Mouse (Mus musculus) small intestine, adult 2 months (tissue): ENCODE results near the gene Jun. TPM values are rescaled to one million over a fixed set of nuclear protein-coding genes. Genes with fewer than 3 reads are reported as not detected.

Experiments
- H3K27ac ChIP-seq: fragments of 200-500 bp; 2 replicates; pipeline ENCODE4 v1.5.1; 2012; ENCODE audit warnings: low read depth, low read length, control low read depth, inconsistent platforms; ENCODE audit not compliant: insufficient read depth
- H3K27me3 ChIP-seq: fragments of 200-500 bp; 2 replicates; pipeline ENCODE4 v1.6.1; 2012; ENCODE audit warnings: mild to moderate bottlenecking, moderate library complexity, low read length, inconsistent platforms; ENCODE audit not compliant: control insufficient read depth, insufficient read depth
- H3K36me3 ChIP-seq: fragments of 200-500 bp; 2 replicates; pipeline ENCODE4 v1.6.1; 2012; ENCODE audit warnings: mild to moderate bottlenecking, low read length, control low read depth, inconsistent platforms; ENCODE audit not compliant: control insufficient read depth, insufficient read depth
- H3K4me1 ChIP-seq: fragments of 200-500 bp; 2 replicates; pipeline ENCODE4 v1.6.1; 2012; ENCODE audit warnings: low read length, inconsistent platforms, mixed read lengths; ENCODE audit not compliant: control insufficient read depth, insufficient read depth, insufficient read length
- H3K4me3 ChIP-seq: fragments of 200-500 bp; 2 replicates; pipeline ENCODE4 v1.5.1; 2012; ENCODE audit warnings: low read depth, mild to moderate bottlenecking, control low read depth, inconsistent platforms, low read length, moderate library complexity
- CTCF ChIP-seq: fragments of 200-500 bp; IDR thresholded peaks from 2 replicates; pipeline ENCODE4 v1.5.1; 2012; ENCODE audit warnings: low read depth, mild to moderate bottlenecking, control low read depth, inconsistent platforms, low read length, moderate library complexity, mixed read lengths; ENCODE audit not compliant: insufficient replicate concordance, insufficient read length; ENCODE audit errors: extremely low read depth
- POLR2A ChIP-seq: fragments of 200-500 bp; IDR thresholded peaks from 2 replicates; pipeline ENCODE4 v1.6.1; 2012; ENCODE audit warnings: low read depth, mild to moderate bottlenecking, control low read depth, inconsistent platforms, low read length, moderate library complexity
- WGBS: fragments of 180-500 bp; shearing (Covaris S2); methylation state at CpG from one replicate; pipeline ENCODE4 v1.1.7; 2018; 5-methylcytosine and 5-hydroxymethylcytosine counted together
- polyA plus RNA-seq: library from polyadenylated mRNA; depleted of rRNA; stranded (reverse); fragments of >200 nt; gene quantifications from 2 replicates; pipeline ENCODE4 v1.2.3, GENCODE M21; 2012

Jun gene
- polyA plus RNA-seq, 1 experiment: 143 TPM

- Histone ChIP-seq H3K27me3 (no peaks in the 10 kb centered on the region), H3K36me3 (no peaks in the 10 kb centered on the region), H3K4me3 (no peak overlapping the region), H3K27ac (no peak overlapping the region), H3K4me1 (peaks cover 10% of the 10 kb centered on the region)
- WGBS: 53% methylated on average over 10 of the region's 10 CpGs
- no peak for TF ChIP-seq CTCF
- TF ChIP-seq POLR2A: no peak
Observed at GRCm38 (mm10) chr4:95073214-95073750, 21.3 kb upstream of the Jun start.

GRCm38 (mm10) chr4:95070407-95070806 lies 18.4 kb upstream of the Jun start:
- Histone ChIP-seq H3K27me3 (no peaks in the 10 kb centered on the region), H3K4me3 (no peak overlapping the region), H3K36me3 (no peaks in the 10 kb centered on the region), H3K27ac (no peak overlapping the region), H3K4me1 (peaks cover 13% of the 10 kb centered on the region)
- WGBS: 35% methylated on average over 5 of the region's 5 CpGs
- TF ChIP-seq CTCF (no peak), POLR2A (no peak)

DNA sequence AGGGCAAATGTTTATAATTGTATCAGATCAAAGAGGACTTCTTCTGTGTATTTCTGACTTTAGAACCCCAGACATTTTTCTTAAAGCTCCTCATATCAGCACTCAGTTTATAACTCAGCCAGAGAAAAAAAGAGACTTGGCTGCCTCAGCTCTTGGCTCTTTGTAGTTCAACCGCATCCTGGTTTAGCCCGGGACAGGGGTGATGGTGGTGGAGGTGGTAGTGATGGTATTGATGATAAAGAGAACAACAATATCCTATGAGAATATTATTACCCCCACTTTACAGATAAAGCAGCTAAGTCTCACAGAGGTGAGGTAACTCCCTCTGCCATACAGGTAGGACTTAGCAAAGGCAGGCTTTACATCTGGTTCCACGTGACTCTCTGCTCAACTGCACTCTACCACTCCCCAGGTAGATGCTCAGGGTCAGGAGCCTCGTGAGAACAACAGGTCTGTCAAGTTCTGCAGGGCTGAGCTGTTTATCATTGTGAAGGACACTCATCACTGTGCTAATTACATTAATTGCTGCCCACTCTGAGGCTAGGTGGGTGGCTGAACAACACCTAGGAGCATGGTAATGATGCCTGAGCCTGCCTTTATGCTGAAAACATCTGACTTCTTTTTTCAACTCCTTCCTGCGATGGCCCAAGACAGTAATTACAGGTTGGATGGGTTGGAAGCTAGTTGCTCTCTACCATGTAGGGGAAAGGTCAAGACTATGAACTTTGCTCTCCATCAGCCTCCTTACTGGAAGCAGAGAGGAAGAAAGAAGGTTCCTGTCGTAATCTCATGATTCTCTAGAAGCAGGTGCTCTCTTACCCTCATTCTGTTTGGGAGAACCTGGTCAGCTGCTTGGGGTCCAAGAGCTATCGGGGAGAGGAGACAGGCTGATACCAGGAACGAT lies 16.3 kb upstream of the Jun start:
- no peaks in the 10 kb centered on the region for H3K27me3 ChIP-seq
- no peaks in the 10 kb centered on the region for H3K36me3 ChIP-seq
- H3K27ac ChIP-seq: no peak overlapping the region; the same call in 1 of the 2 replicates
- 34% methylated on average over 8 of the region's 8 CpGs for WGBS
- TF ChIP-seq POLR2A (no peak), CTCF (no peak)
- H3K4me1 ChIP-seq: peaks cover 13% of the 10 kb centered on the region
- H3K4me3 ChIP-seq: no peak overlapping the region

- no peaks in the 10 kb centered on the region for H3K36me3 ChIP-seq
- H3K4me1 ChIP-seq: peaks cover 12% of the 10 kb centered on the region
- H3K27ac ChIP-seq: no peak overlapping the region
- WGBS: 76% methylated on average over 2 of the region's 2 CpGs
- no peaks in the 10 kb centered on the region for H3K27me3 ChIP-seq
- TF ChIP-seq CTCF (no peak), POLR2A (no peak)
- no peak overlapping the region for H3K4me3 ChIP-seq
Observed at GRCm38 (mm10) chr4:95063609-95064210, 11.7 kb upstream of the Jun start.

- H3K4me3 ChIP-seq: no peak overlapping the region
- H3K27me3 ChIP-seq: no peaks in the 10 kb centered on the region
- 18% methylated on average over 9 of the region's 9 CpGs for WGBS
- no peak overlapping the region for H3K27ac ChIP-seq
- H3K4me1 ChIP-seq: peaks cover 6% of the 10 kb centered on the region
- TF ChIP-seq CTCF (no peak), POLR2A (no peak)
- no peaks in the 10 kb centered on the region for H3K36me3 ChIP-seq
Observed at GRCm38 (mm10) chr4:95062873-95063272, 10.9 kb upstream of the Jun start.

GRCm38 (mm10) chr4:95057264-95057663 lies 5.2 kb upstream of the Jun start:
- H3K27ac ChIP-seq: no peak overlapping the region
- H3K27me3 ChIP-seq: no peaks in the 10 kb centered on the region
- H3K4me3 ChIP-seq: no peak overlapping the region
- TF ChIP-seq CTCF (no peak), POLR2A (no peak)
- H3K36me3 ChIP-seq: no peaks in the 10 kb centered on the region
- H3K4me1 ChIP-seq: no peaks in the 10 kb centered on the region
- 56% methylated on average over 4 of the region's 4 CpGs for WGBS

GRCm38 (mm10) chr4:95055276-95055675 lies 3.3 kb upstream of the Jun start:
- Histone ChIP-seq H3K27me3 (no peaks in the 10 kb centered on the region), H3K36me3 (no peaks in the 10 kb centered on the region), H3K4me3 (no peak overlapping the region), H3K4me1 (no peaks in the 10 kb centered on the region), H3K27ac (no peak overlapping the region)
- TF ChIP-seq POLR2A: no peak
- TF ChIP-seq CTCF: no peak
- WGBS: 56% methylated on average over 1 of the region's 1 CpGs
